Mouse (Mus musculus) olfactory bulb, adult 2 months (tissue): Measurements from ENCODE around the gene Dnajc10.

ENCODE experiments used
- CTCF ChIP-seq: fragments of 200-500 bp; IDR thresholded peaks from 2 replicates; pipeline ENCODE4 v1.5.1; 2012; ENCODE audit warnings: low read depth, mild to moderate bottlenecking, low read length, moderate library complexity; ENCODE audit not compliant: insufficient read depth
- POLR2A ChIP-seq: fragments of 200-500 bp; IDR thresholded peaks from 2 replicates; pipeline ENCODE4 v1.6.1; 2012; ENCODE audit warnings: mild to moderate bottlenecking, low read depth, low read length, moderate library complexity; ENCODE audit not compliant: insufficient read depth

DNA sequence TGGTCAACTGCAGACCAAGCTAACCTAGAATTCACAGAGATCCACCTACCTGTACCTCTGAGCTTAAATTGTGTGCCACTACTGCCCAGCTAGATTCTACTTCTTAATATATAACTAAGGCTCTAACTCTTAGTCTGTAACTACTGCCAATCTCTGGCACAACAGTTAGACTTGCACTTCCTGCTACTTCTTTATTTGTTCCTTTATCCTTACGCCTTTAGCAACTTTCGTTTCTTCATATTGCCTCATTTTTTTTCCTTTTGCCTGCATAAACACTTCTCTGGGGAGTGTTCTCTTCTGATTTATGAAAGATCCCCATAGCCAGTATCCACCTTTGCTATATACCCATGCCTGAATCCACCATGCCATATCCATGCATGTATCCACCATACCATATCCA, 11.3 kb upstream of the Dnajc10 start:
- TF ChIP-seq POLR2A (no peak), CTCF (no peak)
